Mouse (Mus musculus): ENCODE measurements around the gene Gpr12. TPM values are rescaled to one million over a fixed set of nuclear protein-coding genes. Genes with fewer than 3 reads are reported as not detected.

The Gpr12 gene
- polyA plus RNA-seq (2015; fragmentation: Nextera tagmentation; extraction: Ambion mirVana) = 0.11 TPM in 1 of 2 replicates, not detected in the other

DNA sequence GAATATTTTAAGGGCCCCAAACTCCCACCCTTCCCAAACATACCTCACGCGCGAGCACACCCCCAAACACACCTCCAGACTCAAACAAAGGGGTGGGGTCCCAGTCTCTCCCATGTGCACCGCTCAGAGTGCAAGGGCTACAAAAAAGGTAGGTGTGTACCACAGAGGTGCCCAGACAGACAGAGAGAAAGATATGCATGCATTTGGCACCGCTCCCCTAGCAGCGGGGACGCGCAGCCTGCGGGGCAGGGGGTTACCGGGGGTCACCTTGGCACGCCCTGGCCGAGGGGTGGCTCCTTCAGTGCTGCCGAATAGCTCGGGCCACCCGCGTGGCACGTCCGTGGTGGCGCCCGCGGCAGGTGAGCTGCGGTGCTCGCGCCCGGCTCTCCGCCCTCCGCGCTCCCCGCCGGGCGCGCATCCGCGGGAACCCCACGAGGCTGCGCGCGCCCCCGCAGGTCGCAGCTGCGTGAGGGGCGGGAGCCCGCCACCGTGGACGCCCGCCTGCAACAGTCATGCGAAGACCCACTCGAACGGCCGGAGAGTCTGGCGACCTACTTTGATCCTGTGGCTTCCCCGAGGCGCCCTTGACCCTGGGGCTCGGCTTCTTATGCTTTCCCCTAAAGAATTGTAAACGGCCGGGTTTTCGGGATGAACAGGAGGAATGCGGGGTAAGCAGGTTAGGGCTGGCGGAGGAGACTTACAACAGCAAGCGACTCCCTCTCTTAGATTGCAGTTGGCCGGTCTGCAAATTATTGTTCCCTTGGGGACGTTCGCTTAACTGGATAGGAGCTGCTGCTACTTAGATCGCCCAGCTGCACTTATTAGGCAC is at the start of gene Gpr12:
Gene Gpr12, minus strand, starts transcription at position 762 of the 829 bp plus-strand sequence.

GRCm38 (mm10) chr5:146555836-146556235 is 29.2 kb downstream of the Gpr12 start, which contains the start of gene Gm3415:
Gene Gm3415 (plus strand): TSS chr5:146556136.

DNA sequence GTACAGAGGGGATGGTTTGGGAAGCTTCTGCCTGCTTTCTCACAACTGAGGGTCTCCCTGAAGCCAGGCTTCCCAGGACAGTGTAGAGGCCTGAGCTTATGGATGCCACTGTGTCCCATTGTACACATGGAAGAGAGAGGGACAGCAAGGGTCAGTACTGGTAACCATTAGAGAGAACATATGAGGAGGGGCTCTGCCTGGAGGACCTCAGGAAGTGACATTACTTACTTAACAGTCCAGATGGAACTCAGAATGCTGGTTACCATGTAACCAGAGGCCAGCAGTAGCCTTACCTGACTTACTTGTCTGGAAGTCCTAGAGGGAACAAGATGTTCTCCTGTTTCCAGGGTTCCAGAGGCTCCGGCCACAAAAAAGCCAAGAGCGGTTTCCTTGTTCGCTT is 47.7 kb downstream of the Gpr12 start, which contains the start of gene Gm3409:
Gene Gm3409, plus strand, starts transcription at position 301 of the 400 bp plus-strand sequence.

Other genes starting within 250 kb of the Gpr12 start
- gene Wasf3, start 200.3 kb downstream of the Gpr12 start, polyA plus RNA-seq (2015; fragmentation: Nextera tagmentation; extraction: Ambion mirVana) = 4.0 and 4.9 TPM in 2 replicates
- not detected in 2 replicates for gene Gm6408, start 103.3 kb downstream of the Gpr12 start, polyA plus RNA-seq (2015; fragmentation: Nextera tagmentation; extraction: Ambion mirVana)
- gene Gm6370, start 93.9 kb downstream of the Gpr12 start, polyA plus RNA-seq (2015; fragmentation: Nextera tagmentation; extraction: Ambion mirVana) = not detected in 2 replicates
- gene 4930449I24Rik, start 82.8 kb downstream of the Gpr12 start, polyA plus RNA-seq (2015; fragmentation: Nextera tagmentation; extraction: Ambion mirVana) = not detected in 2 replicates
- gene Gm3402, start 71.1 kb downstream of the Gpr12 start, polyA plus RNA-seq (2015; fragmentation: Nextera tagmentation; extraction: Ambion mirVana) = not detected in 2 replicates
- not detected in 2 replicates for gene Gm3404, start 59.4 kb downstream of the Gpr12 start, polyA plus RNA-seq (2015; fragmentation: Nextera tagmentation; extraction: Ambion mirVana)
- not detected in 2 replicates for gene Gm3409, start 47.6 kb downstream of the Gpr12 start, polyA plus RNA-seq (2015; fragmentation: Nextera tagmentation; extraction: Ambion mirVana)
- gene Gm3415, start 29.1 kb downstream of the Gpr12 start, polyA plus RNA-seq (2015; fragmentation: Nextera tagmentation; extraction: Ambion mirVana) = not detected in 2 replicates
- gene Usp12, start 209.8 kb upstream of the Gpr12 start, polyA plus RNA-seq (2015; fragmentation: Nextera tagmentation; extraction: Ambion mirVana) = 10.6 and 12.1 TPM in 2 replicates
- 526 and 721 TPM in 2 replicates for gene Rpl21, start 247.7 kb upstream of the Gpr12 start, polyA plus RNA-seq (2015; fragmentation: Nextera tagmentation; extraction: Ambion mirVana)

Data from adrenal gland, postnatal 0 days (tissue).